Mouse (Mus musculus) left cerebral cortex, adult 11 months (tissue): ENCODE data around the gene Smoc1.

Experiments
- DNase-seq: peaks from one replicate; pipeline ENCODE4 v3.0.0; 2022; ENCODE audit warnings: low spot score

The Smoc1 gene

GRCm38 (mm10) chr12:81081031-81081430 is 54.4 kb downstream of the Smoc1 start:
- DNase-seq = no peak

GRCm38 (mm10) chr12:81083146-81083545 is 56.5 kb downstream of the Smoc1 start:
- DNase-seq = no peak

GRCm38 (mm10) chr12:81085244-81085643 is 58.6 kb downstream of the Smoc1 start:
- DNase-seq = no peak

- DNase-seq = no peak
Measured at GRCm38 (mm10) chr12:81088131-81088530, 61.5 kb downstream of the Smoc1 start.

- DNase-seq = no peak
Measured at GRCm38 (mm10) chr12:81091641-81092040, 65.0 kb downstream of the Smoc1 start.

- DNase-seq = no peak
Measured at GRCm38 (mm10) chr12:81092641-81093040, 66.0 kb downstream of the Smoc1 start.

GRCm38 (mm10) chr12:81093211-81093610 is 66.6 kb downstream of the Smoc1 start:
- DNase-seq = no peak

GRCm38 (mm10) chr12:81094766-81095405 is 68.3 kb downstream of the Smoc1 start:
- no peak for DNase-seq

GRCm38 (mm10) chr12:81097267-81097666 is 70.7 kb downstream of the Smoc1 start:
- no peak for DNase-seq

GRCm38 (mm10) chr12:81097738-81098137 is 71.1 kb downstream of the Smoc1 start:
- no peak for DNase-seq

- no peak for DNase-seq
Measured at GRCm38 (mm10) chr12:81099161-81099560, 72.6 kb downstream of the Smoc1 start.

- no peak for DNase-seq
Measured at GRCm38 (mm10) chr12:81101691-81102090, 75.1 kb downstream of the Smoc1 start.

- no peak for DNase-seq
Measured at GRCm38 (mm10) chr12:81104546-81104945, 77.9 kb downstream of the Smoc1 start.

- DNase-seq = no peak
Measured at GRCm38 (mm10) chr12:81105721-81106633, 79.4 kb downstream of the Smoc1 start.

GRCm38 (mm10) chr12:81107278-81108100 is 80.9 kb downstream of the Smoc1 start:
- DNase-seq = no peak

- no peak for DNase-seq
Measured at GRCm38 (mm10) chr12:81108600-81109011, 82.0 kb downstream of the Smoc1 start.

- no peak for DNase-seq
Measured at GRCm38 (mm10) chr12:81110006-81110405, 83.4 kb downstream of the Smoc1 start.

- DNase-seq = no peak
Measured at GRCm38 (mm10) chr12:81112321-81112720, 85.7 kb downstream of the Smoc1 start.

- no peak for DNase-seq
Measured at GRCm38 (mm10) chr12:81120301-81120700, 93.7 kb downstream of the Smoc1 start.

GRCm38 (mm10) chr12:81123793-81124192 is 97.2 kb downstream of the Smoc1 start:
- no peak for DNase-seq

- no peak for DNase-seq
Measured at GRCm38 (mm10) chr12:81126842-81127241, 100.2 kb downstream of the Smoc1 start.

GRCm38 (mm10) chr12:81128693-81129092 is 102.1 kb downstream of the Smoc1 start:
- DNase-seq = no peak
